Mouse (Mus musculus) ES-E14 (cell line): ENCODE measurements at regions not wholly inside any gene's neighbourhood (a gene's known extent, or its start where the extent isn't known, plus 50 kb on each side); places are given as distances from the start of the nearest gene placed in this dataset.

Experiments
- DNase-seq: peaks from one replicate; pipeline ENCODE4 v3.0.0-alpha.2; 2013; ENCODE audit warnings: low read depth, low spot score
- H3K27ac ChIP-seq: 2 replicates; pipeline ENCODE4 v1.5.1; 2012; ENCODE audit warnings: low read depth, mild to moderate bottlenecking, low read length, moderate library complexity, mixed read lengths; ENCODE audit not compliant: poor library complexity, insufficient read depth, severe bottlenecking
- H3K36me3 ChIP-seq: 2 replicates; pipeline ENCODE4 v1.6.1; 2012; ENCODE audit warnings: mild to moderate bottlenecking, low read length, moderate library complexity, mixed read lengths; ENCODE audit not compliant: control insufficient read depth, poor library complexity, insufficient read depth, severe bottlenecking
- H3K4me1 ChIP-seq, 2 experiments: fragments of 150-350 bp in 1 of 2; sonication (generic) in 1 of 2; 2 replicates each; pipeline ENCODE4 v1.6.1; 2012; ENCODE audit warnings: low read length in 2 of 2, mild to moderate bottlenecking in 1 of 2, mixed read lengths in 1 of 2; ENCODE audit not compliant: control insufficient read depth in 2 of 2, insufficient read depth in 2 of 2, poor library complexity in 1 of 2
- H3K4me3 ChIP-seq, 2 experiments: fragments of 150-350 bp in 1 of 2; sonication (generic) in 1 of 2; 2 replicates each; pipeline ENCODE4 v1.5.1; 2012; ENCODE audit warnings: low read length in 2 of 2, low read depth in 1 of 2, mild to moderate bottlenecking in 1 of 2, mixed read lengths in 1 of 2; ENCODE audit not compliant: insufficient read depth in 1 of 2, poor library complexity in 1 of 2, severe bottlenecking in 1 of 2
- H3K9ac ChIP-seq: 2 replicates; pipeline ENCODE4 v1.6.1; 2012; ENCODE audit warnings: low read depth, mild to moderate bottlenecking, low read length, mixed read lengths; ENCODE audit not compliant: poor library complexity, insufficient read depth, severe bottlenecking
- H3K9me3 ChIP-seq: fragments of 150-350 bp; sonication (generic); 2 replicates; pipeline ENCODE4 v1.6.1; 2012; ENCODE audit warnings: low read depth, mild to moderate bottlenecking, low read length; ENCODE audit not compliant: control insufficient read depth, insufficient read depth
- CHD2 ChIP-seq: IDR thresholded peaks from 2 replicates; pipeline ENCODE4 v1.6.1; 2014; ENCODE audit warnings: mild to moderate bottlenecking, low read depth, low read length, inconsistent platforms
- HCFC1 ChIP-seq: IDR thresholded peaks from 2 replicates; pipeline ENCODE4 v1.6.1; 2012; ENCODE audit warnings: low read length, inconsistent platforms, borderline replicate concordance; ENCODE audit not compliant: insufficient read depth
- MAFK ChIP-seq: IDR thresholded peaks from 2 replicates; pipeline ENCODE4 v1.6.1; 2014; ENCODE audit warnings: mild to moderate bottlenecking, low read depth, low read length, inconsistent platforms; ENCODE audit not compliant: insufficient read depth
- ZC3H11A ChIP-seq: IDR thresholded peaks from 2 replicates; pipeline ENCODE4 v1.6.1; 2012; ENCODE audit warnings: low read depth, mild to moderate bottlenecking, inconsistent platforms, low read length, borderline replicate concordance
- ZNF384 ChIP-seq: IDR thresholded peaks from 2 replicates; pipeline ENCODE4 v1.6.1; 2012; ENCODE audit warnings: low read depth, low read length, inconsistent platforms
- in situ Hi-C, 2 experiments: fragments of 600-800 bp; cut with MboI; formaldehyde crosslinking; loops; one replicate each; pipeline ENCODE4 v1.15.1; 2025; ENCODE audit warnings: low sequenced_read_pairs in 2 of 2, inconsistent platforms in 1 of 2; ENCODE audit not compliant: unreplicated experiment in 2 of 2

GRCm38 (mm10) chr1:105177015-105177762, 179.3 kb downstream of the Rnf152 start:
- H3K27ac ChIP-seq = no peak overlapping the region

GRCm38 (mm10) chr1:105170979-105171378, 185.5 kb downstream of the Rnf152 start:
- in situ Hi-C loops = no loop called here
- no peak overlapping the region for H3K27ac ChIP-seq
- no peak overlapping the region for H3K4me3 ChIP-seq
- TF ChIP-seq CHD2 (no peak), ZNF384 (no peak), HCFC1 (no peak), ZC3H11A (no peak), MAFK (no peak)
- no peaks in the 10 kb centered on the region for H3K4me1 ChIP-seq
- no peaks in the 10 kb centered on the region for H3K36me3 ChIP-seq
- no peak overlapping the region for H3K9ac ChIP-seq
- H3K9me3 ChIP-seq = no peaks in the 10 kb centered on the region
- DNase-seq = no peak

More at GRCm38 (mm10) chr1:105177015-105177762, 179.3 kb downstream of the Rnf152 start:
- Histone ChIP-seq H3K36me3 (no peaks in the 10 kb centered on the region), H3K4me3 (no peak overlapping the region), H3K4me1 (0 out of 4 replicates have a peak, but pooled peaks cover 0 to 1% of the 10 kb centered on the region in 2 experiments), H3K9me3 (no peaks in the 10 kb centered on the region), H3K9ac (no peak overlapping the region)
- in situ Hi-C loops = no loop called here
- TF ChIP-seq CHD2 (no peak), MAFK (no peak), HCFC1 (no peak), ZC3H11A (no peak), ZNF384 (no peak)
- no peak for DNase-seq

GRCm38 (mm10) chr1:105170114-105170506, 186.4 kb downstream of the Rnf152 start:
- no peak overlapping the region for H3K27ac ChIP-seq
- in situ Hi-C loops = no loop called here
- H3K9me3 ChIP-seq = no peaks in the 10 kb centered on the region
- H3K4me1 ChIP-seq = no peaks in the 10 kb centered on the region
- H3K9ac ChIP-seq = no peak overlapping the region
- no peak for DNase-seq
- H3K4me3 ChIP-seq = no peak overlapping the region
- TF ChIP-seq ZC3H11A = no peak
- H3K36me3 ChIP-seq = no peaks in the 10 kb centered on the region

DNA sequence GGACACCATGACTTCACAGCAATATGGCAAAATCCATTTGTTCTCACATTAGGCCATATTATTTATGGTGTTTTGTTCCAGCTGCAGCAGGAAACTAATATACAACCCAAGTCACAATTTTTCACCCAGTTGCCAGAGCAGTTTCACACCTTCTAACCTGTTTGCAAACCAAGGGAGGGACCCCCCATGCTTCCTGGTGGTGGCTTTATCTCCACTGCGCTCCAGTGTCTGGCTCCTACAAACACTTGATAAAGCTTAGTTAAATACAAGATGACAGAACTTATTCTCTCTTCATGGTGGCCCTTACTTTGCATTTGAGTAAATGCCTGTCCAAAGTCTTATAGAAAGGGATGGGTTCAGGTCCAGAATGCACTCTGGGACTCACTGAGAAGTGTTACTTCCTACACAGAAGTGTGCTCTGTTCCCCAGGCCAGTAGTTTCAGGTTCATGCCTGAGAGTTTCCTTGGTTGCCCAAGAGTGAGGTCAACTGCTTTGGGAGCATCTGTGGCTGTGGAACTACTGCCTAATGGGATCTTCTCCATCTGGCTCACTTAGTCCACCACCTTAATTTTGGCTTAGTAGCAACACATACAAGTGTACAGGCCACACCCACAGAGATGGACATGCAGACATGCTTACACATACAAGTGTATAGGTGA, 186.9 kb downstream of the Rnf152 start:
- Histone ChIP-seq H3K9me3 (no peaks in the 10 kb centered on the region), H3K9ac (no peak overlapping the region), H3K36me3 (no peaks in the 10 kb centered on the region), H3K4me1 (no peaks in the 10 kb centered on the region), H3K27ac (no peak overlapping the region), H3K4me3 (no peak overlapping the region)
- TF ChIP-seq MAFK (no peak), ZC3H11A (no peak), ZNF384 (no peak), CHD2 (no peak), HCFC1 (no peak)
- no peak for DNase-seq
- in situ Hi-C loops = no loop called here

GRCm38 (mm10) chr1:105168808-105169207, 187.7 kb downstream of the Rnf152 start:
- Histone ChIP-seq H3K4me1 (no peaks in the 10 kb centered on the region), H3K9ac (no peak overlapping the region), H3K36me3 (no peaks in the 10 kb centered on the region), H3K9me3 (no peaks in the 10 kb centered on the region), H3K4me3 (no peak overlapping the region), H3K27ac (no peak overlapping the region)
- DNase-seq = no peak
- in situ Hi-C loops = no loop called here
- TF ChIP-seq CHD2 (no peak), HCFC1 (no peak), MAFK (no peak), ZNF384 (no peak), ZC3H11A (no peak)
